Mouse (Mus musculus) lung, adult 2 months (tissue): ENCODE data around the gene Fundc1.

Experiments used
- CTCF ChIP-seq: fragments of 200-500 bp; IDR thresholded peaks from 2 replicates; pipeline ENCODE4 v1.5.1; 2011; ENCODE audit warnings: mild to moderate bottlenecking, low read length, control low read depth; ENCODE audit not compliant: insufficient read depth
- POLR2A ChIP-seq: fragments of 200-500 bp; IDR thresholded peaks from 2 replicates; pipeline ENCODE4 v1.6.1; 2011; ENCODE audit warnings: low read depth, mild to moderate bottlenecking, control low read depth, low read length, borderline replicate concordance; ENCODE audit errors: extremely low read depth

DNA sequence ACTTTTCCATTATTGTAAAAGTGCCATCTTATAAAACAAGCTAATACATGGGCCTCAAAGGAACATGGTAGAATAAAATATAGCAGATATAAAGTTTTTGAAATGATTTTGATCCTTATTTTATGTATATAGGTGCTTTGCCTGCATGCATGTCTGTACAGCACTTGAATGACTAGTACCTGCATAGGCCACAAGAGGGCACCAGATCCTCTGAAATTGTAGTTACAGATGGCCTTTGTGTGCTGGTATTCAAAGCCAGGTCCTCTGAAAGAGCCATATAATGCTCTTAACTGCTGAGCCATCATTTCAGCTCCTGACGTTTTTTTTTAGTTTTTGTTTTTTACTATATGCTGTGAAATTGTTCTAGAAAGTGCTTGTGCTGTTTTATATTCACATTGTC, 39.1 kb upstream of the Fundc1 start:
- TF ChIP-seq POLR2A (no peak), CTCF (no peak)
